Mouse (Mus musculus): ENCODE results near the gene Acox1. TPM values are rescaled to one million over a fixed set of nuclear protein-coding genes. Genes with fewer than 3 reads are reported as not detected.

Acox1 gene
- polyA plus RNA-seq, 1 experiment from 2014 or later = 98.9 TPM

DNA sequence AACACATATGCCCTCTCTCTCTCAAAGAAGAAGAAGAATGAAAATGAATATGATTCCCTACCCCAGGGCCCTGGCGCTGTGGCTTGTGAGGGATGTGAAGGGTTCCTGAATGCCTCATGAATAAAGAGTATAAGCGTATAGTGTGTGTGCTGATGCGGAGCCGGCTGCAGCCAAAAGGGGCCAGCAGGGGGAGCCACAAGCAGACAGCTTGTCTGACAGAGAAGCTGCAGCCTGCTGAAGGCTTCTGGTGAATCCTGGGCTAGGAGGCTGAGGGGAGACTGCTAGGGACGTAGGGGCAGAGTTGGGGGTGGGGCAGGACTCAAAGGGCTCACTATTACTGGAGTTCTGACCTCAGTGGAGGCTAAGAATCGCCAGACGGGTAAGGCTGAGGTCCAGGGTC, 16.3 kb upstream of the Acox1 start:
- 85% methylated on average over 7 of the region's 7 CpGs for WGBS
- Histone ChIP-seq H3K9me3 (ENCODE audit: control insufficient read depth) (no peaks in the 10 kb centered on the region), H3K36me3 (ENCODE audit: control insufficient read depth, insufficient read depth) (no peaks in the 10 kb centered on the region), H3K4me1 (replicated peaks; ENCODE audit: control insufficient read depth, insufficient read depth, low read length) (peaks cover 8% of the 10 kb centered on the region), H3K4me2 (replicated peaks; ENCODE audit: low read depth) (no peak overlapping the region), H3K27ac (ENCODE audit: low read depth, low read length) (no peak overlapping the region), H3K4me3 (ENCODE audit: low read depth, low read length) (no peak overlapping the region), H3K9ac (ENCODE audit: low read depth, low read length) (no peak overlapping the region), H3K27me3 (replicated peaks; ENCODE audit: control insufficient read depth, insufficient read depth, low read length) (no peaks in the 10 kb centered on the region)
- peak; percentile 64 for TF ChIP-seq CTCF (IDR thresholded peaks at IDR 0.05; ENCODE audit: low read depth)
- ATAC-seq = no peak

- ATAC-seq = no peak
- Histone ChIP-seq H3K9me3 (ENCODE audit: control insufficient read depth) (no peaks in the 10 kb centered on the region), H3K4me3 (ENCODE audit: low read depth, low read length) (no peak overlapping the region), H3K27me3 (replicated peaks; ENCODE audit: control insufficient read depth, insufficient read depth, low read length) (no peaks in the 10 kb centered on the region), H3K4me2 (replicated peaks; ENCODE audit: low read depth) (no peak overlapping the region), H3K27ac (ENCODE audit: low read depth, low read length) (no peak overlapping the region), H3K4me1 (replicated peaks; ENCODE audit: control insufficient read depth, insufficient read depth, low read length) (no peaks in the 10 kb centered on the region; the same call in 1 of the 2 replicates), H3K36me3 (ENCODE audit: control insufficient read depth, insufficient read depth) (no peaks in the 10 kb centered on the region), H3K9ac (ENCODE audit: low read depth, low read length) (no peak overlapping the region)
- no peak for TF ChIP-seq CTCF (IDR thresholded peaks at IDR 0.05; ENCODE audit: low read depth)
- 78% methylated on average over 13 of the region's 13 CpGs for WGBS
Measured at GRCm38 (mm10) chr11:116213877-116214510, 15.1 kb upstream of the Acox1 start.

DNA sequence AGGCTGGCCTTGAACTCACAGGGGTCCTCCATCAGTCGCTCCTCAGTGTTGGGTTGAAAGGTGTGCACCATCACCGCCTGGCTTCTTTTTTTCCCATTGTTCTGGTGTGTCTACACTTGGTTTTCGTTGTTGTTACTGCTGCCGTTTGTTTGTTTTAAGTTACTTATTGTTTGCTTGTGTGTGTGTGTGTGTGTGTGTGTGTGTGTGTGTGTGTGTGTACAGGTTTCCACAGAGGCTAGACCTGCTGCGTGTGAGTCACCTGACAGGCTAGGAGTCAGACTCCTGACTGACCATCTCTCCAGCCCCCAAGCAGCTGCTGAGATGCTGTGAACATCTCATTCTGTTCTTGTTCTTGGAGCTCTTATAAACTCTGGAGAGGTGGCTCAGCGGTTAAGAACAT, 14.0 kb upstream of the Acox1 start:
- WGBS = 88% methylated on average over 6 of the region's 6 CpGs

GRCm38 (mm10) chr11:116210696-116211095, 11.9 kb upstream of the Acox1 start:
- no peak for TF ChIP-seq CTCF (IDR thresholded peaks at IDR 0.05; ENCODE audit: low read depth)
- H3K27me3 ChIP-seq (replicated peaks; ENCODE audit: control insufficient read depth, insufficient read depth, low read length) = no peaks in the 10 kb centered on the region
- 0 out of 2 replicates have a peak overlapping the region, but pooled peaks have one; percentile 7 for H3K4me3 ChIP-seq (ENCODE audit: low read depth, low read length)
- ATAC-seq = peak; percentile 98
- no peaks in the 10 kb centered on the region for H3K4me1 ChIP-seq (replicated peaks; ENCODE audit: control insufficient read depth, insufficient read depth, low read length)
- peak overlapping the region; percentile 94 for H3K27ac ChIP-seq (ENCODE audit: low read depth, low read length)
- H3K9ac ChIP-seq (ENCODE audit: low read depth, low read length) = no peak overlapping the region
- peaks cover 16% of the 10 kb centered on the region; the same call in 1 of the 2 replicates for H3K36me3 ChIP-seq (ENCODE audit: control insufficient read depth, insufficient read depth)
- 24% methylated on average over 5 of the region's 5 CpGs for WGBS
- H3K9me3 ChIP-seq (ENCODE audit: control insufficient read depth) = no peaks in the 10 kb centered on the region
- H3K4me2 ChIP-seq (replicated peaks; ENCODE audit: low read depth) = peak overlapping the region; percentile 52

More for the DNA sequence above, 14.0 kb upstream of the Acox1 start:
- no peak for ATAC-seq
- H3K4me1 ChIP-seq (replicated peaks; ENCODE audit: control insufficient read depth, insufficient read depth, low read length) = no peaks in the 10 kb centered on the region
- no peak overlapping the region for H3K4me2 ChIP-seq (replicated peaks; ENCODE audit: low read depth)
- H3K27me3 ChIP-seq (replicated peaks; ENCODE audit: control insufficient read depth, insufficient read depth, low read length) = no peaks in the 10 kb centered on the region
- H3K9me3 ChIP-seq (ENCODE audit: control insufficient read depth) = no peaks in the 10 kb centered on the region
- H3K27ac ChIP-seq (ENCODE audit: low read depth, low read length) = no peak overlapping the region
- no peaks in the 10 kb centered on the region for H3K36me3 ChIP-seq (ENCODE audit: control insufficient read depth, insufficient read depth)
- H3K9ac ChIP-seq (ENCODE audit: low read depth, low read length) = no peak overlapping the region
- no peak for TF ChIP-seq CTCF (IDR thresholded peaks at IDR 0.05; ENCODE audit: low read depth)
- no peak overlapping the region for H3K4me3 ChIP-seq (ENCODE audit: low read depth, low read length)

GRCm38 (mm10) chr11:116209257-116209656, 10.4 kb upstream of the Acox1 start:
- ATAC-seq = no peak
- Histone ChIP-seq H3K4me2 (replicated peaks; ENCODE audit: low read depth) (no peak overlapping the region), H3K27ac (ENCODE audit: low read depth, low read length) (peak overlapping the region; percentile 94; the same call in 1 of the 2 replicates), H3K9ac (ENCODE audit: low read depth, low read length) (no peak overlapping the region), H3K9me3 (ENCODE audit: control insufficient read depth) (no peaks in the 10 kb centered on the region), H3K27me3 (replicated peaks; ENCODE audit: control insufficient read depth, insufficient read depth, low read length) (no peaks in the 10 kb centered on the region), H3K36me3 (ENCODE audit: control insufficient read depth, insufficient read depth) (peaks cover 19% of the 10 kb centered on the region; the same call in 1 of the 2 replicates), H3K4me3 (ENCODE audit: low read depth, low read length) (no peak overlapping the region), H3K4me1 (replicated peaks; ENCODE audit: control insufficient read depth, insufficient read depth, low read length) (no peaks in the 10 kb centered on the region)
- 65% methylated on average over 8 of the region's 8 CpGs for WGBS
- no peak for TF ChIP-seq CTCF (IDR thresholded peaks at IDR 0.05; ENCODE audit: low read depth)

DNA sequence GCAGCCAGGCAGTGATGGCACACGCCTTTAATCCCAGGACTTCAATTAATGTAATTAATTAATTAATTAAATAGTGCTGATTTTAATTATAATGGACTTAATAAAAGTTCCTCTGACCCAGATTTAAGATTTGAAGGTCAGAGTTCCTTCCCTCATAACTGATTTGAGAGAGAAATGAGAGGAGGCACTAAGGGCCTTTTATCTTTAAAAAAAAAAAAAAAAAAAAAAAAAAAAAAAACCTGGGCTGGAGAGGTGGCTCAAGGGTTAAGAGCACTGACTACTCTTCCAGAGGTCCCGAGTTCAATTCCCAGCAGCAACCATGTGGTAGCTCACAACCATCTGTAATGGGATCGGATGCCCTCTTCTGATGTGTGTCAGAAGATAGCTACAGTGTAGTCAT, 9.8 kb upstream of the Acox1 start:
- 91% methylated on average over 3 of the region's 3 CpGs for WGBS
- Histone ChIP-seq H3K9me3 (ENCODE audit: control insufficient read depth) (no peaks in the 10 kb centered on the region), H3K4me3 (ENCODE audit: low read depth, low read length) (no peak overlapping the region), H3K9ac (ENCODE audit: low read depth, low read length) (no peak overlapping the region), H3K27ac (ENCODE audit: low read depth, low read length) (peak overlapping the region; percentile 94; the same call in 1 of the 2 replicates), H3K27me3 (replicated peaks; ENCODE audit: control insufficient read depth, insufficient read depth, low read length) (no peaks in the 10 kb centered on the region), H3K4me2 (replicated peaks; ENCODE audit: low read depth) (no peak overlapping the region), H3K4me1 (replicated peaks; ENCODE audit: control insufficient read depth, insufficient read depth, low read length) (no peaks in the 10 kb centered on the region), H3K36me3 (ENCODE audit: control insufficient read depth, insufficient read depth) (peaks cover 19% of the 10 kb centered on the region; the same call in 1 of the 2 replicates)
- TF ChIP-seq CTCF (IDR thresholded peaks at IDR 0.05; ENCODE audit: low read depth) = no peak
- ATAC-seq = no peak

Data from intestine, postnatal 0 days (tissue).